Mouse (Mus musculus) monocyte, adult 5-6 weeks (primary cell): ENCODE data around the gene Ankrd52. TPM values are rescaled to one million over a fixed set of nuclear protein-coding genes. Genes with fewer than 3 reads are reported as not detected.

Source experiments
- total RNA-seq: library from RNA; stranded (forward); fragments of 200-1000, 200-491, 200-594 nt; gene quantifications from 3 replicates; pipeline ENCODE4 v1.2.3, GENCODE M21; 2017

Gene Ankrd52
- total RNA-seq, 1 experiment from 2014 or later: 8.3 TPM

Other genes starting within 250 kb of the Ankrd52 start
- 2.2 to 23.9 TPM (median 6.5 TPM) in 3 replicates for gene Rbms2, start 196.8 kb upstream of the Ankrd52 start, total RNA-seq
- not detected in 3 replicates for gene Gls2, start 182.7 kb upstream of the Ankrd52 start, total RNA-seq
- 5.1 to 9.0 TPM (median 7.3 TPM) in 3 replicates for gene Spryd4, start 165.3 kb upstream of the Ankrd52 start, total RNA-seq
- gene Mip, start 151.3 kb upstream of the Ankrd52 start, total RNA-seq: not detected in 3 replicates
- 6.0 to 13.5 TPM (median 9.7 TPM) in 3 replicates for gene Timeless, start 145.1 kb upstream of the Ankrd52 start, total RNA-seq
- not detected in 3 replicates for gene Apon, start 123.0 kb upstream of the Ankrd52 start, total RNA-seq
- gene Apof, start 108.4 kb upstream of the Ankrd52 start, total RNA-seq: 0.39 TPM in 1 of 3 replicates, not detected in the others
- gene Stat2, start 106.6 kb upstream of the Ankrd52 start, total RNA-seq: 17.5 to 30.8 TPM (median 30.3 TPM) in 3 replicates
- not detected in 3 replicates for gene Il23a, start 78.4 kb upstream of the Ankrd52 start, total RNA-seq
- 12.1 to 21.8 TPM (median 14.6 TPM) in 3 replicates for gene Pan2, start 73.8 kb upstream of the Ankrd52 start, total RNA-seq
- 31.0 to 45.3 TPM (median 42.6 TPM) in 3 replicates for gene Cnpy2, start 54.7 kb upstream of the Ankrd52 start, total RNA-seq
- gene Cs, start 39.4 kb upstream of the Ankrd52 start, total RNA-seq: 72.5 to 84.0 TPM (median 77.3 TPM) in 3 replicates
- 18.2 to 21.9 TPM (median 19.4 TPM) in 3 replicates for gene Coq10a, start 8.1 kb upstream of the Ankrd52 start, total RNA-seq
- not detected in 3 replicates for gene Slc39a5, start 24.1 kb downstream of the Ankrd52 start, total RNA-seq
- 34.6 to 49.4 TPM (median 44.2 TPM) in 3 replicates for gene Nabp2, start 34.4 kb downstream of the Ankrd52 start, total RNA-seq
- gene Rnf41, start 34.5 kb downstream of the Ankrd52 start, total RNA-seq: 16.2 to 36.8 TPM (median 28.3 TPM) in 3 replicates
- gene Smarcc2, start 82.1 kb downstream of the Ankrd52 start, total RNA-seq: 53.3 to 103 TPM (median 61.2 TPM) in 3 replicates
- gene Myl6, start 117.0 kb downstream of the Ankrd52 start, total RNA-seq: 2,131 to 2,768 TPM (median 2,315 TPM) in 3 replicates
- gene Myl6b, start 121.6 kb downstream of the Ankrd52 start, total RNA-seq: not detected in 3 replicates
- gene Esyt1, start 148.8 kb downstream of the Ankrd52 start, total RNA-seq: 135 to 345 TPM (median 157 TPM) in 3 replicates
- gene Zc3h10, start 170.7 kb downstream of the Ankrd52 start, total RNA-seq: 16.1 to 26.5 TPM (median 19.1 TPM) in 3 replicates
- 2,103 to 2,260 TPM (median 2,168 TPM) in 3 replicates for gene Rpl41, start 172.2 kb downstream of the Ankrd52 start, total RNA-seq
- 37.2 to 74.1 TPM (median 47.8 TPM) in 3 replicates for gene Pa2g4, start 188.9 kb downstream of the Ankrd52 start, total RNA-seq
- 1.4 to 3.3 TPM (median 2.8 TPM) in 3 replicates for gene Erbb3, start 212.5 kb downstream of the Ankrd52 start, total RNA-seq
- 224 to 301 TPM (median 295 TPM) in 3 replicates for gene Rps26, start 249.6 kb downstream of the Ankrd52 start, total RNA-seq